ENCODE assay signal across 28 mouse cellular contexts in genomic region chr11:6726921-6727320, GRCm38 (mm10).
"Had no signal": no experiment of that assay in that cellular context is flagged by ENCODE, and none has a peak within 500 bp of the region (broad histone marks: within the 10 kb centered on the region; RNA-seq: fewer than 3 reads in every experiment).

No protein-coding gene starts in this region.

- DNase-seq: left cerebral cortex, postnatal 4 days; liver; liver, embryonic 13.5 days; liver, postnatal 0 days; lung, adult 18-20 months; lung, adult 2 months; lung, embryonic 14.5 days; lung, postnatal 10 days; lung, postnatal 14 days; lung, postnatal 36 days; lung, postnatal 4 days; midbrain, embryonic 14.5 days had no signal

- H3K27ac ChIP-seq: left cerebral cortex, adult 2 months; limb, embryonic 10.5 days; limb, embryonic 12.5 days; limb, embryonic 13.5 days; limb, embryonic 15.5 days; liver, embryonic 12.5 days; liver, embryonic 13.5 days; liver, embryonic 14.5 days; liver, embryonic 15.5 days; lung, embryonic 15.5 days; macrophage; midbrain, embryonic 10.5 days; midbrain, embryonic 12.5 days; midbrain, embryonic 13.5 days; midbrain, embryonic 15.5 days had no signal

- H3K4me1 ChIP-seq: limb, embryonic 10.5 days; limb, embryonic 12.5 days; limb, embryonic 13.5 days; limb, embryonic 15.5 days; liver, embryonic 12.5 days; liver, embryonic 13.5 days; liver, embryonic 15.5 days; lung, embryonic 15.5 days; megakaryocyte, embryonic 14.5 days; midbrain, embryonic 10.5 days; midbrain, embryonic 12.5 days; midbrain, embryonic 13.5 days; midbrain, embryonic 15.5 days had no signal

- H3K27me3 ChIP-seq: limb, embryonic 12.5 days; limb, embryonic 13.5 days; limb, embryonic 15.5 days; liver, embryonic 12.5 days; liver, embryonic 13.5 days; liver, embryonic 15.5 days; lung, embryonic 15.5 days; megakaryocyte, embryonic 14.5 days; midbrain, embryonic 12.5 days; midbrain, embryonic 13.5 days; midbrain, embryonic 15.5 days had no signal

- H3K36me3 ChIP-seq: limb, embryonic 10.5 days; limb, embryonic 12.5 days; limb, embryonic 13.5 days; limb, embryonic 15.5 days; liver, embryonic 12.5 days; liver, embryonic 13.5 days; liver, embryonic 15.5 days; lung, embryonic 15.5 days; midbrain, embryonic 10.5 days; midbrain, embryonic 12.5 days; midbrain, embryonic 13.5 days; midbrain, embryonic 15.5 days had no signal

- H3K9me3 ChIP-seq: limb, embryonic 10.5 days; limb, embryonic 12.5 days; limb, embryonic 13.5 days; limb, embryonic 15.5 days; liver, embryonic 12.5 days; liver, embryonic 13.5 days; liver, embryonic 15.5 days; lung, embryonic 15.5 days; megakaryocyte, embryonic 14.5 days; midbrain, embryonic 10.5 days; midbrain, embryonic 12.5 days; midbrain, embryonic 13.5 days; midbrain, embryonic 15.5 days had no signal

- H3K4me3 ChIP-seq: left cerebral cortex, adult 2 months; limb, embryonic 10.5 days; limb, embryonic 12.5 days; limb, embryonic 13.5 days; limb, embryonic 15.5 days; liver, embryonic 12.5 days; liver, embryonic 13.5 days; liver, embryonic 15.5 days; lung, embryonic 15.5 days; megakaryocyte, embryonic 14.5 days; midbrain, embryonic 10.5 days; midbrain, embryonic 12.5 days; midbrain, embryonic 13.5 days; midbrain, embryonic 15.5 days; myocyte had no signal
